Mouse (Mus musculus): ENCODE measurements at regions not wholly inside any gene's neighbourhood (a gene's known extent, or its start where the extent isn't known, plus 50 kb on each side); places are given as distances from the start of the nearest gene placed in this dataset.

DNA sequence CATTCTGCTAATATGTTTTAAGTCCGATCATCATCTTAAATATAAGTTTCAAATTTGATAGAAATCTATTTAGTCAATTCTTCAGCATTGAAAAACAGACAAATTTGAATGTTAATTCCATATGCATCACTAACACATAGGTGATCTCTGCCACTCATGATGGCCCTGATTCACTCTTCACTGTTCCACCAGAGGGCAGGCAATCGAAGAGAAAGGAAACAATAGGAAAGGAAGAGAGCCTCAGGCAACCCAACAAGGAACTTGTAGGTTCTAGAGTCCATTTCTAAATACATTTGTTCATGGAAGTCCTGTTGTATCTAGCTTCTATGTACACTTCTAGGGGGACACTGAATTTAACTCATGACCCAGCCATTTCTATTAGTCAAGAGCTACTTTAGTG lies 154.7 kb upstream of the Tex13c2 start:
- no peak for TF ChIP-seq POLR2A (IDR thresholded peaks at IDR 0.05; ENCODE audit: extremely low read depth, insufficient read depth, low read length)
- TF ChIP-seq CTCF (IDR thresholded peaks at IDR 0.05; ENCODE audit: extremely low read depth, insufficient read depth, low read length): no peak

Data from cortical plate, adult 2 months (tissue).